Mouse (Mus musculus) left cerebral cortex, postnatal 14 days (tissue): ENCODE results near the gene Cog8. TPM values are rescaled to one million over a fixed set of nuclear protein-coding genes. Genes with fewer than 3 reads are reported as not detected.
"Not testable (repeated sequence)": the region's sequence is repeated elsewhere in the genome, so short reads cannot be mapped to it uniquely, and the experiment has no call there.

Experiments used
- DNase-seq, 2 experiments: peaks; one replicate each; pipeline ENCODE4 v3.0.0; 2021 to 2022; ENCODE audit warnings: low spot score in 2 of 2, mixed read lengths in 1 of 2
- intact Hi-C: fragments of 180-260 bp; cut with DNase I; formaldehyde crosslinking; loops from one replicate; pipeline ENCODE4 v1.15.1; 2025
- total RNA-seq, 2 experiments: library from RNA; stranded (reverse); gene quantifications; 2 replicates each; pipeline ENCODE4 v1.2.3; 2021

The Cog8 gene
- total RNA-seq, 2 experiments from 2014 or later = 26.5 to 29.5 TPM

DNA sequence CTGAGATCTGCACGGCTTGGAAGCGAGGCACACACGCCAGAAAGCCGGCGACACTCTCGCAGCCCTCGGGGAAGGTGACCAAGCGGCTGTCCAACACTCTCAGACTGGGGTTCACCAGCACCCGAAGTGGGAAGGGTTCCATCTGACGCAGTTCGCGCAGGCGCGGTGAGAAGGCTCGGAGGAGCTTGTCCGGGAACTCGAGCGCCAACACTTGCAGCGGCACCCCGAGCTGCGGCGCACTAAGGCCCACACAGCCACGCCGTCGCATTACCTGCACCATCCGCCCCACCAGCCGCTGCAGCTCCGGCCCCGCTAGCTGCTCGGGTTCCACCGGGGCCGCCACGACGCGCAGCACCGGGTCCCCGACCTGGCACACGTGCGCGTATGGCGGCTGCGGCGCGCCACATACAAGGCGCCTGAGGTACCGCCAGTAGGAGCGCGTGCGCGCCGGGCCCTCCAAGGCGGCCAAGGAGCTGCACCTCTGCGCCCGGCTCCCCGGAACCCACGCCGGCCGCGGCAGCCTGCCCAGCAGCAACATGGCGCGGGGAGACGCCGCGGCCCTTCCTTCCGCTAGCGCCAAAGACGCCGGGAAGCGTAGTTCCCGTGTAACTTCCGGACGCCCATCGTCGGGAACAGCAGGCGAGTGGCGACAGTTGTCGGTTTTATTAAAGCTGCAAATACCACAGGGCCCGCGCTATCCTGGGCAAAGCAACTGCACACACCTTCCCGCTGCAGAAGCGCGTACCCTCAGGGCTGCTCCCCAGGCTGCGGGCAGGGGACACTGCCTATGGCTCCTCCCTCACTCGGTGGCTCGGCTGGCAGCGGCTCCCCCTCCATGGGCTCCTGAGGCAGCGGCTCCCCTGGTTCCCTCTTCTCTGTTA, 8.2 kb downstream of the Cog8 start, which contains the start of gene Pdf:
Pdf (minus strand) TSS at position 554 of the 881 bp plus-strand sequence.
- intact Hi-C loops = no loop called here
- peak; percentile 85 to 88 for DNase-seq

DNA sequence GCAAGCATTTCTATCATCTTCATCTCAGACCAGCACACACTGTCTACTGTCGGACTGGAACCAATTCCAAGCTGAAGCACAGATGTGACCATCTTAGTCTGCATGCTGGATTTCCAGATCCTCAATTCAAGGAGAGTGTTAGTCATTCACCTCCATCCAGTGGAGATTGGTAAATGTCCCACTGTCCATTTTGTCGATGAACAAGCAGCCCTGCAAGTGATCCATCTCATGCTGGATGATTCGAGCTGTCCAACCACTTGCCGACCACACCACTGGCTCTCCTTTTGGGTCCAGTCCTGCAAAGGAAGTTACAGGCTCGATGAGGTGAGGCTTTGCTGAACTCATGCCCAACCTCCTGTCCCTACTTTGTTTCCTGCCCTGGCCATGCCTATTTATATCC, 9.5 kb downstream of the Cog8 start:
- no peak for DNase-seq
- intact Hi-C loops = no loop called here

DNA sequence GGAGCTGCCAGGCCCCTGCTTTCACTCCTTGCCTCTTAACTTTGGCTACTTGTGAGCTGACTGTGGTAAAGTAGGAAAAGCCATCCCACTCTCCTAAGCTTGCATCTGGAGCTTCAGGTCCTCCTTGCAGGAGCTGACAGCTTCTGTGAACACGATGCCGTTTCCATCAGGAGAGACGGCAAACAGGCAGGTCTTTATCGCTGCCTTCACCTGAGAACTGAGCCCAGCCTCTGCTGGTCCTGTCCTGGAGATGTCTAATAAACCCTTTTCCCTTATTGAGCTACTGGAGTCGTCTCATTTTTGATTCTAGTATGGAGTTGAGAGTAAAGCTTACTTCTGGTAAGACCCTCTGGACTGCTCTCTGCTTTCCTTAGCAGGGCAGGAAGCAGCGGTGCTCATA, 11.0 kb downstream of the Cog8 start:
- intact Hi-C loops = no loop called here
- DNase-seq = no peak

DNA sequence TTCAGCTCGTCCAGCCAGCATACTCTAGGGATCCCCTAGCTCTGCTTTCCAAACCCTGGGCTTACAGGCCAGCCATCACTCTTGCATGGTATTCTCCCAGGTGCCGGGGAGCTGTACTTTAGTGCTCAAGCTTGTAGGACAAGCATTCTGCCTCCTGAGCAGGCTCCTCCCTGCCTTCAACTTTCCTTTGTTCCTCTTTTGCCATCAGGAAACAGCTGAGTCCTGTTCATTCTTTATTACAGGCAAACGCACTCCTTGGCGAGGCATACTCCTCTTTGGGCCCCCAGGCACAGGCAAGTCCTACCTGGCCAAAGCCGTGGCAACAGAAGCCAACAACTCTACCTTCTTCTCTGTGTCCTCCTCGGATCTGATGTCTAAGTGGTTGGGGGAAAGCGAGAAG, 15.9 kb downstream of the Cog8 start:
- intact Hi-C loops = no loop called here
- DNase-seq = no peak

DNA sequence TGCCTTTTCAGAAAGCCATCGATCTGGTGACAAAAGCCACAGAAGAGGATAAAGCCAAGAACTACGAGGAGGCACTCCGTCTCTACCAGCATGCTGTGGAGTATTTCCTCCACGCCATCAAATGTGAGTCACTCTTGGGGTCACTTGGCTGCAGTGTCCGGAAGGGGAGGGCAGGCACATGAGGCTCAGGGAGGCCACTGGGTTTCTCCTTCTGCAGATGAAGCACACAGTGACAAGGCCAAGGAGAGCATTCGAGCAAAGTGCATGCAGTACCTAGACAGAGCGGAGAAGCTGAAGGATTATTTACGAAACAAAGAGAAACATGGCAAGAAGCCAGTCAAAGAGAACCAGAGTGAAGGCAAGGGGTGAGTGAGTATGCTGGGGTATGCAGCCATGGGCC, 19.9 kb downstream of the Cog8 start:
- intact Hi-C loops = loop anchor here (10.0 kb wide), 1 partner anchor 352 kb away; the partner anchor contains the start of gene Tango6
- no peak for DNase-seq

DNA sequence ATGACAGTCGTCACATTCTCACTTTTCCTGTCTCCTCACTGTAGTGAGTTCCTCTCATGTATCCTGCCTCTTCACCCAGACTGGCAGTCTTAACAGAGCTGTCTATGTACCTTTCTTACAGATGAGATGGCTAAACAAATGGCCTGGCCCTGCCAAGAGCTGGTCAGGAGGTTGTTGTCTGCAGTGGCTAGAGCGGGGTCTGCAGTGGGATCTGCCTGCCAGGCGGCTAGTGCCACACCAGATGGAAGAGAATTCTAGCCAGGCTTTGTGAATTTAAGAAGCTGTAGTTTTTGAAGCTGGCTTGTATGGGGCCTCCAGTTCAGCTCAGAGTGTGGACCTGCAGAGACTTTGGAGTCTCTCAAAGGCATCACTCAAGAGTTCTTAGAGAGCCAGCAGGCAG, 20.8 kb downstream of the Cog8 start:
- no peak for DNase-seq
- intact Hi-C loops = loop anchor here (10.0 kb wide), 1 partner anchor 351 kb away; the partner anchor contains the start of gene Tango6

DNA sequence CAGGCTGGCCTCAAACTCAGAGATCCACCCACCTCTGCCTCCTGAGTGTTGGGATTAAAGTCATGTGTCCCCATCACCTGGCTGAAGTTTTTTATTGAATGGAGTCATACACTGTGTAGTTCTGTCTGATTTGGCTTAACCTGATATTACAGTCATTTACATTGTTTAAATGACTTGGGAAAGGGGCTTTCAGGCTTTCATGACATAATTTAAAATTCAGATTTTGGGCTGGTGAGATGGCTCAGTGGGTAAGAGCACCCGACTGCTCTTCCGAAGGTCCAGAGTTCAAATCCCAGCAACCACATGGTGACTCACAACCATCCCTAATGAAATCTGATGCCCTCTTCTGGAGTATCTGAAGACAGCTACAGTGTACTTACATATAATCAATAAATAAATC, 22.9 kb downstream of the Cog8 start:
- intact Hi-C loops = loop anchor here (10.0 kb wide), 1 partner anchor 349 kb away; the partner anchor contains the start of gene Tango6
- DNase-seq = not testable (repeated sequence)

DNA sequence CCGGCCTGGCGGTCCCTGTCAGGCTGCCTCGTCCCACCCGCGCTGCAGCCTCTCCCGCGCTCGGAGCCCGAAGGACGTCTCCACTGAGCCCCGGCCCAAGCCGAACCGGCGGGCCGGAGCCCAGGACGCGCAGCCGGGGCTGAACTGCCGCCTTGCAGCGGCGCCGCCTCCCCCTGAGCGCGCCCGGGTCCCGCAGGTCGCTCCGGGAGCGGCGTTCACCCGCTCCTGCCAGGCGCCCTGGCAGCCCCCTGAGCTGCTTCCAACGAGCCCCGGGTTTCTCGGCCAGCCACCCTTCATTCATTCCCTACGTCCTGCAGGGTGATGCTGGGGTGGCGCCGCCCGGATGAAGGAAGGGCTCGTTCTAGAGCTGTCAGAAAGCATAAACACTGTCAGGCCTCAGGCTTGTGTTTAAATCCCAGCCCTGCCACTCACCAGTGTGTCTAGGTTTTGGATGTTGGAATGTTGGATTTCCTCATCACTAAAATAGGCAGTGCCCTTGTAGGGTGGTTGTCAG, 24.9 kb downstream of the Cog8 start:
- intact Hi-C loops = loop anchor here (10.0 kb wide), 1 partner anchor 347 kb away; the partner anchor contains the start of gene Tango6
- DNase-seq = peak in 1 of 2 experiments; percentile 16

DNA sequence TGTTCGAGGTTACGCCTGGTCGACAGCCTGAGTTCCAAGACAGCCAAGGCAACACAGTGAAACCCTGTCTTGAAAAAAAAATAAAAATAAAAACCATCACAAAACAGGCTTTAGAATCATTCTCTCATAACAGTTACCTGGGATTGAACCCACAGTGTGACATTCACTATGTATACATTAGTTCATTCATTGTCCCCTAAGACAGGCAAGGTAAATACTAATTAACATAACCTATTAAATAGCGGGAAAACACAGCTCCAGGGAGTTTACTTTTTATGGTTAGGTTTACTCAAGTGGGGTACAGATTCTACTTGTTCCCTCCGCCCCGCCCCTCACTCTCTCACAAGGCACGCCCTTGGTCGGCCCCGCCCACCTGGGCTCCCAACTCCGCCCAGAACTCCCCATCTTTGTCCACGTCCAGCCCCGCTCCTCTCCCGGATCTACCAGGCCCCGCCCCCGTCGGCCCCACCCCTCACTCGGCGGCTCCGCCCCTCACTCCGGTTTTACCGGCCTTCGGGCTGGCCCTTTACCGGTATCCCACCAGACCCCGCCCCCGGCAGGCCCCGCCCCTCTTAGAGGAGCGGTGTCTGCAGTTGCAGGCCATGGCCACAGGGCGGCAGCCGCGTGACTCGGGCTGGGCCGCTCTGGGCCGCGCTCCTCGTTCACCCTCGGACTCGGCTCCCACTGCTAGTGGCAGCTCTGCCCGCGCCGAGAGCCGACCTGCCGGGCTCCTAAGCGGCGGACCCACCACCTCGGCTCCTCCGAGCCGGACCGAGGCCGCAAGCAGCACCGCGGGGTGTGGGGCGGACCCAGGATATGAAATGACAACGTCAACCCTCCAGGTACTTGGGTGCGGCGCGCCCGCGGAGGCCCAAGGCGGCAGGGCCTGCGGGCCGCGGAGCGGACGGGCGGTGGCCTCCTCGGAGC, 25.6 kb downstream of the Cog8 start, which contains the start of gene Vps4a:
Vps4a (plus strand) TSS at position 573 of the 927 bp plus-strand sequence.
- peak; percentile 95 for DNase-seq
- intact Hi-C loops = loop anchor here (10.0 kb wide), 1 partner anchor 346 kb away; the partner anchor contains the start of gene Tango6

DNA sequence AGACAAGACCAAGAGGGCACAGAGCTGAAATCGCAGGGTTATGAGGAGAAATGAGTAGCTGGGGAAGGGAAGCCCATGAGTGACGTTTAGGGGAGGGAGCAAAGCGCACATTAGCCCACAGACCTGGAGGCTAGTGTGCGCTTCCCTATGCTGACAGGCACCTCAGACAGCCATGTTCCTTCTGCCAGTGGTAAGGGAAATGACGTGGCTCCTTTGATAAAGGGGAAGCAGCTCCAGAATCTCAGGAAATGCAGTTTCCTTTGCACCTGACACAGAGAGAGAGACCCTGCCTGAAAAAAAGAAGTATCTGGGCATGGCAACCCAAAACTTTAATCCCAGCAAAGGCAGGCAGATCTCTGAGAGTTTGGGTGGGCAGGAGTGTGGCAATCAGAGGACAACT, 26.4 kb downstream of the Cog8 start:
- no peak for DNase-seq
- intact Hi-C loops = loop anchor here (10.0 kb wide), 1 partner anchor 345 kb away; the partner anchor contains the start of gene Tango6

DNA sequence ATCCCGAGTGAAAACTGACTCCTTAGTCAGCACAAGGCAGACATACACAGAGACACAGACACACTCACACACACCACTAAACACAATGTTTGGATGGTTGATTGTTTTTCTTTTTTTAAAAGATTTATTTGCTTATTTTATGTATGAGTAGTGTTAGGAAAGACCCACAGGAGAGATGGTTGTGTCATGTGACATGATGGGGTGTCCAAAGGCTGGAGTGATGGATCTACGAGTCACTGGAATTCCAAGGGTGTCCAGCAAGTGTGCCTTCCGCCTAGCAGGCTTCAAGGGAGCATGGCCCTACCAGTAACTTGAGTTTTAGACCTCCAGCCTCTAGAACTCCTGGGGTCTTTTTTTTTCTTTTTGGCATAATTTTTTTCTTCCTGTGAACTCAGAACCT, 27.2 kb downstream of the Cog8 start:
- no peak for DNase-seq
- intact Hi-C loops = no loop called here

DNA sequence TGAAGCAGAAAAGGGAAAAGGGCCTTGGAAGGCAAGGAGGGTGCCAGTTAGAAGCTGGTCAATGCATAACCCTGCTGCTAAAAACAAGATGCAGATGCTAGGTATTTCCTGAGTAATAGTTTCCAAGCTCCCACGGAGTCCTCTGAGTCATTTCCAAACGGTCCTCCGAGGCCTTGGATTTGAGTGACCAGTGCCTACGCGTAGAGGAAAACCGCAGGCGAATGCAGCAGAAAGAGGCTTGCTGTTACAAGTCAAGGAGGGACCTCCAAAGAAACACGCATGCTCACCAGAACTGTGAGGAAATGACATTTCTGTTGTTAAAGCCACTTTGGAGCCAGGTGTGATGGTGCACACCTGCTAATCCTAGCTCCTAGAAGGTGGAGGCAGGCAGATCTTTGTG, 33.0 kb downstream of the Cog8 start:
- no peak for DNase-seq
- intact Hi-C loops = no loop called here

DNA sequence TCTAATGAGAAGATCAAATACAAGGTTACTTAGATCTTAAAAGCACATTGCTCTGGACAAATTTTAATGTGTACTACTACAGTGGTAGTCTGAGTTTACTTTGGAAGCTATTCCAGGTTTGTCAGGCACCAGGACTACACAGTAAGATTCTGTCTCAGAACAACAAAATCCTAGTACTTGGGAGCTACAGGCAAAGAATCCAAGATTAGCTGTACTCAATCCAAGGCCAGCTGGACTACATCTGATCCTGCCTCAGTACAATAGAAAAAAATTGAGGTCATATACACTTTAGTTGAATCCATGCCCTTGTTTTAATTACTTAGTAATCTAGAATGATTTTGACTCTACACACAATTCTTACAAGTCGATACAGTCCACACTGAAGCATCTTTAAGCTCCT, 41.6 kb downstream of the Cog8 start:
- intact Hi-C loops = no loop called here
- no peak for DNase-seq

DNA sequence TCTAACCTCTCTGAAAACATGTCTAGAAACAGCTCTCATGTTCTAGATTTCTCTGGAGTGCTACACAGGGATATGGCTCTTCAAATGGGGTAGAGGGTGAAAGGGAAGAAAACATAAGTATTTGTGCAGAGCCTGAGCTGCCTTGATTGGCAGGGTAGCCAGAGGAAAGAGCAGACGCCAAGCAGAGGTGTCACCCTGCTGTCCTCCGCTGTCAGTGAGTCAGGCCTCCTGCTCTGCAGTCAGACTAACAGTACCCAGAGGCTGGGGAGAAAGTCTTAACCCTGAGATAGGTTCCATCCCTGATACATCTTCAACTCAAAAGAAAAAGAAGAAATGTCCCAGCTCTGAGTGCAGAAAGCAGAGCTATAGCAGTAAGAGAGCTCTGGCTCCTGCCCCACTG, 43.8 kb downstream of the Cog8 start:
- no peak for DNase-seq
- intact Hi-C loops = no loop called here

DNA sequence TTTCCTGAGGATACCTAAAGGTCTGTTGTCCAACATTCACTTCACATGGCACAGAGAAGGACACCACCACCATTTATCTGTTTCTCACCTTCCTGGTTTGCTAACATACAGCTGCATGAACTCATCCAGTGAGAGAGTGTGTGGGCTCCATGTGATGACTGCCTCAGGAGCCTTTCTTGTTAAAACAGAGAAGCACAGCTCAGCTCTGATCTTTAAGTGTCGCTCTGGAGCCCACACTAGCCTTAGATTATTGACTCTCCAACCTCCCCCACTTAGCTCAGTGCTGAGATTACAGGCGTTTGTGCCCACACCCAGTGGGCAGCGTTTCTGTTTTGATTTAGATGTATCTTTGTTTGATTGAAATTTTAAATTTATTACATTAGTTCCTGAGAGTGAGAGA, 48.7 kb downstream of the Cog8 start:
- intact Hi-C loops = no loop called here
- DNase-seq = peak; percentile 10 to 34

DNA sequence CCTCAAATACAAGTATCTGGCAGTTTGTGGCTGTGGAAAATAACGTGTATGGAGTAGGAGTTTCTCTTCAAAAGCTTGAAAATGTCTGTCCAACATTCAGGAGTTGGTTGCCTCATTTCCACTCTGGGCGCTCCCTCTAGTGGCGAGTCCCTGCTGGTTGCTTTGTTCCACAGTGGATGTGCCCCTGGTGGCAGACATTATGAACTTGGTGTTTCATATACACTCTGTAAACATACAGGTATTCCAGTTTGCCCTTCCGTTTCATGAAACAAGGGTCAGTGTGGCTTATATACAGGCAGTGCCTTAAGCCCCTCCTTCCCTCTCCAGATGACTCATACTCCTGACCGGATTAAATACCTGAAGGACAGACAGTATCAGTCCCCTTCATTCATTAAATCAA, 54.0 kb downstream of the Cog8 start:
- intact Hi-C loops = loop anchor here (5.0 kb wide), 3 partner anchors 65 to 315 kb away; partner anchors contain the start of gene Sntb2

DNA sequence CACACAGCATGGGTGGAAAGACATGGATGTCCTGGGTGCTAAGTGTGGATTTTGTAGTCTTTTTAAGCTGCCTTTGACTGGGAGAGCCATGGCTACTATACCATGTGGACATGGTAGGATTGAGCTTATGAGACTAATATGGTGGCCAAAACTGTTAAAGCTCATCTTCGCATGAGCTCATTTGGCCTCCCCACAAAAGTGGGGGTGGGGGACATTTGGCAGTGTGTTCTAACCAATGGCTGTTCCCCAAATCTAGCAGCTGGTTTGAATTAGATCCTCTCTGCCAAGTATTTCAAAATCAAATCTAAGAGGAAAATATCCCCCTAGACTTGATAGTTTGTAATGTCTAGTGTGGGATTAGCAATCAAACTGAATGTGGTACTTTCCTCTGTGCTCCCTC, 57.4 kb downstream of the Cog8 start:
- no peak for DNase-seq
- intact Hi-C loops = no loop called here

More for the DNA sequence above, 54.0 kb downstream of the Cog8 start:
- peak; percentile 92 for DNase-seq

DNA sequence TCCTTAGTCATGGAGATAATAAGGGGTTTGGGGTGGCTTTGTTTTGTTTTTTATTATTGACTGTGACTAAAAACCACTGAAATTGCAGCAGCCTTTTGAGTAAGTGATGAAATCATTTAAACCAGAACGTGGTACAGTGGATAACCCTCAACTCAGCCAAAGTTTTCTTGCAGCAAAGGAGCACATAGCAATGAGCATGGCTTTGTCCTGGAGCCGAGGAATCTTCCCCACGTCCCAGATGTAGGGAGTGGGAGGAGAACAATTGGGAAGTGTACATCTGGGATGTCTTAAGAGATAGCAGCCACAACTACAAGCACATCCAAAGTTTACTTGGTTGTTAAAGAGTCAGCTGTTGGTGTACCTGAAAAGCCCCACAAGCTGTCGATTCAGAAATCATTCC, 59.1 kb downstream of the Cog8 start:
- intact Hi-C loops = no loop called here
- DNase-seq = no peak

DNA sequence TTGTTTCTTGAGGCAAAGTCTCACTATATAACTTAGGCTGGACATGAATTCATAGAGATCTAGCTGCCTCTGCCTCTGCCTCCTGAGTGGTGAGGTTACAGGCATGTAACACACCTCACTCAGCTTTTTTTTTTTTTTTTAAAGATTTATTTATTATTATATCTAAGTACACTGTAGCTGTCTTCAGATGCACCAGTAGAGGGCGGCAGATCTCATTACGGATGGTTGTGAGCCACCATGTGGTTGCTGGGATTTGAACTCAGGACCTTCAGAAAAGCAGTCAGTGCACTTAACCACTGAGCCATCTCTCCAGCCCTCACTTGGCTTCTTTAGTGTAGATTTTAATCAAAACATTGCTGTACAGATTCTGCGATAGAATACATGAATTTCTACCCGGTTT, 60.1 kb downstream of the Cog8 start:
- DNase-seq, intact Hi-C loops: not testable (repeated sequence)
